Mouse (Mus musculus) liver, embryonic 14.5 days (tissue): ENCODE results near the gene Ccl5.

ENCODE experiments used
- CTCF ChIP-seq: IDR thresholded peaks from 2 replicates; pipeline ENCODE4 v1.5.1; 2016; ENCODE audit warnings: antibody characterized with exemption, low read depth, control low read depth
- EP300 ChIP-seq: IDR thresholded peaks from 2 replicates; pipeline ENCODE4 v1.6.1; 2016; ENCODE audit warnings: antibody characterized with exemption, low read depth

- TF ChIP-seq EP300 (no peak), CTCF (no peak)
Measured at GRCm38 (mm10) chr11:83563754-83564153, 33.4 kb upstream of the Ccl5 start.
